Mouse (Mus musculus) erythroblast, embryonic 14.5 days (primary cell): ENCODE results near the gene Efna5. TPM values are rescaled to one million over a fixed set of nuclear protein-coding genes. Genes with fewer than 3 reads are reported as not detected.

Experiments
- H3K27me3 ChIP-seq: 2 replicates; pipeline ENCODE4 v1.6.1; 2012; ENCODE audit warnings: inconsistent platforms; ENCODE audit not compliant: control insufficient read depth
- H3K36me3 ChIP-seq: 2 replicates; pipeline ENCODE4 v1.6.1; 2012; ENCODE audit warnings: mild to moderate bottlenecking, inconsistent platforms; ENCODE audit not compliant: control insufficient read depth
- H3K4me1 ChIP-seq: 2 replicates; pipeline ENCODE4 v1.6.1; 2012; ENCODE audit warnings: inconsistent platforms; ENCODE audit not compliant: control insufficient read depth
- H3K4me3 ChIP-seq: replicated peaks from 2 replicates; pipeline ENCODE3; 2012; ENCODE audit warnings: moderate library complexity, mild to moderate bottlenecking, inconsistent platforms
- H3K9me3 ChIP-seq: 2 replicates; pipeline ENCODE4 v1.6.1; 2012; ENCODE audit warnings: low read length, inconsistent platforms, mixed read lengths; ENCODE audit not compliant: control insufficient read depth
- GATA1 ChIP-seq: IDR thresholded peaks from 2 replicates; pipeline ENCODE4 v1.6.1; 2012; ENCODE audit warnings: low read length, inconsistent platforms, mixed read lengths
- TAL1 ChIP-seq: IDR thresholded peaks from 3 replicates; pipeline ENCODE4 v1.6.1; 2012; ENCODE audit warnings: low read length, inconsistent platforms, mixed read lengths
- polyA plus RNA-seq: library from polyadenylated mRNA; stranded (reverse); fragments of >175 nt; gene quantifications from 2 replicates; pipeline ENCODE4 v1.2.3, GENCODE M21; 2012

Efna5 gene
- polyA plus RNA-seq, 1 experiment, result not detected

GRCm38 (mm10) chr17:62687369-62687768, 193.7 kb downstream of the Efna5 start:
- TF ChIP-seq TAL1 (no peak), GATA1 (no peak)
- no peak overlapping the region for H3K4me3 ChIP-seq

GRCm38 (mm10) chr17:62685181-62685580, 195.9 kb downstream of the Efna5 start:
- H3K9me3 ChIP-seq, result no peaks in the 10 kb centered on the region
- TF ChIP-seq GATA1 (no peak), TAL1 (no peak)
- no peaks in the 10 kb centered on the region for H3K27me3 ChIP-seq
- H3K4me3 ChIP-seq, result no peak overlapping the region
- no peaks in the 10 kb centered on the region for H3K4me1 ChIP-seq
- H3K36me3 ChIP-seq, result no peaks in the 10 kb centered on the region

More at GRCm38 (mm10) chr17:62687369-62687768, 193.7 kb downstream of the Efna5 start:
- no peaks in the 10 kb centered on the region for H3K4me1 ChIP-seq
- no peaks in the 10 kb centered on the region for H3K36me3 ChIP-seq
- no peaks in the 10 kb centered on the region for H3K9me3 ChIP-seq
- no peaks in the 10 kb centered on the region for H3K27me3 ChIP-seq

- H3K27me3 ChIP-seq, result no peaks in the 10 kb centered on the region
- no peak overlapping the region for H3K4me3 ChIP-seq
- H3K9me3 ChIP-seq, result no peaks in the 10 kb centered on the region
- H3K36me3 ChIP-seq, result no peaks in the 10 kb centered on the region
- H3K4me1 ChIP-seq, result no peaks in the 10 kb centered on the region
- TF ChIP-seq TAL1, result no peak
- no peak for TF ChIP-seq GATA1
Observed at GRCm38 (mm10) chr17:62683142-62683541, 198.0 kb downstream of the Efna5 start.

- TF ChIP-seq GATA1 (no peak), TAL1 (no peak)
- no peaks in the 10 kb centered on the region for H3K4me1 ChIP-seq
Observed at GRCm38 (mm10) chr17:62681726-62682125, 199.4 kb downstream of the Efna5 start.

DNA sequence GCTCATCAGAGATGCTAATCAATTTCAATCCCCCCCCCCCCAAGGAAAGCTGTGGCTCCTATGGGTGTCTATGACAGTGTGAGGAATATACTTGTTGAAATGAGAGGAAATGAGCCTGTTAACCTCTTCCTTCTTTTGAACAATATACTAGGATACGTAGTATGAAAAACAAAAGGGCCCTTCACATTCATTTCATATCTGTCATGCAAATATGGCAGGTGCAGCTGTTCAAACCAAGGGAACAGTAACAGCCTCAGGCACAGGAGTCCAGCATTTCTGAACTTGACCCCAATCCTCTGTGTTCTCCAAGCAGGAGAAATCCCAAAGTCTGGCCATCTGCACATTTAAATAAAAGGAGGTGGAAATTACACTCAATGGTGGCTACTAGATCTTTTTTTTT, 200.4 kb downstream of the Efna5 start:
- Histone ChIP-seq H3K4me3 (no peak overlapping the region), H3K36me3 (no peaks in the 10 kb centered on the region), H3K27me3 (no peaks in the 10 kb centered on the region), H3K4me1 (no peaks in the 10 kb centered on the region), H3K9me3 (no peaks in the 10 kb centered on the region)
- no peak for TF ChIP-seq TAL1
- TF ChIP-seq GATA1, result no peak

More at GRCm38 (mm10) chr17:62681726-62682125, 199.4 kb downstream of the Efna5 start:
- Histone ChIP-seq H3K27me3 (no peaks in the 10 kb centered on the region), H3K9me3 (no peaks in the 10 kb centered on the region), H3K4me3 (no peak overlapping the region), H3K36me3 (no peaks in the 10 kb centered on the region)

- H3K9me3 ChIP-seq, result no peaks in the 10 kb centered on the region
- H3K4me1 ChIP-seq, result no peaks in the 10 kb centered on the region
- H3K36me3 ChIP-seq, result no peaks in the 10 kb centered on the region
- no peaks in the 10 kb centered on the region for H3K27me3 ChIP-seq
- no peak for TF ChIP-seq GATA1
- no peak for TF ChIP-seq TAL1
- H3K4me3 ChIP-seq, result no peak overlapping the region
Observed at GRCm38 (mm10) chr17:62676832-62677231, 204.3 kb downstream of the Efna5 start.

DNA sequence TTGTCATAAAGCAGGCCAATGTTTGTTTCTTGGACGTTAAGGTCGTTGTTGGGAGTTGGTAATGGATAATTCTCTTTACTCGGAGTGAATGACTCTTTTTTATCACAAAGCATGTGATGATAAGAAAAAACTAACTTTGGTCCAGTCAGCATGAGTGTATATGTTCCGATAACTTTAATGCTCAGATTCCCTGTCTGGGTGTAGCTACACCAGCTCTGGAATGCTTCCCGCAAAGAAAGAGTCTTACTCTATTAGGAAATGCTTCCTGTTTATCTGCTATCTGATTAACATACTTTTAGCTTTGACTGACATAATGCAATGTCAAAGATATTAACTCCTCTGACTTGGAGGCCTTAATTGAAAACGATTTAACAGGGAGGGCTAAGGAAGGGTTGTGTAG, 204.7 kb downstream of the Efna5 start:
- Histone ChIP-seq H3K4me1 (no peaks in the 10 kb centered on the region), H3K9me3 (no peaks in the 10 kb centered on the region), H3K4me3 (no peak overlapping the region), H3K27me3 (no peaks in the 10 kb centered on the region), H3K36me3 (no peaks in the 10 kb centered on the region)
- TF ChIP-seq TAL1 (no peak), GATA1 (no peak)

GRCm38 (mm10) chr17:62675811-62676255, 205.3 kb downstream of the Efna5 start:
- Histone ChIP-seq H3K4me3 (no peak overlapping the region), H3K9me3 (no peaks in the 10 kb centered on the region), H3K36me3 (no peaks in the 10 kb centered on the region), H3K27me3 (no peaks in the 10 kb centered on the region), H3K4me1 (no peaks in the 10 kb centered on the region)
- TF ChIP-seq TAL1 (no peak), GATA1 (no peak)

DNA sequence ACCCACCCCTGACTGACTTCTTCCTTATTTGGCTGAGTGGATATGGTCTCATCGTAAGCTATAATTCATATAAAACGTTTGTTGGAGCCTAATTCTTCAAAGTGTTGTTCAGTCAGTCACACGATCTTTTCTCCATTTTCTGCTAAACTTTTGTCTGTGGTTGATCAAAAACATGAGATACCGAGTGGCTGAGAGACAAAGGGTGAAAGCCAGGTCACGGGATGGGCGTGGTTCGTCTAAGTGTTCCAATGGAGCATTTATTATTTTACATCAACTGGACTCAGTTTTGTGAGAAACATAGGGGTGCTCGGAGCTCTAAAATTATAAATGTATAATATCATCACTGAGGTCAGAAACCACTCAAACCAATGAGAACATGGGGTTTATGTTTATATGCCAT, 209.0 kb downstream of the Efna5 start:
- Histone ChIP-seq H3K9me3 (no peaks in the 10 kb centered on the region), H3K4me1 (no peaks in the 10 kb centered on the region), H3K36me3 (no peaks in the 10 kb centered on the region), H3K4me3 (no peak overlapping the region), H3K27me3 (no peaks in the 10 kb centered on the region)
- no peak for TF ChIP-seq TAL1

DNA sequence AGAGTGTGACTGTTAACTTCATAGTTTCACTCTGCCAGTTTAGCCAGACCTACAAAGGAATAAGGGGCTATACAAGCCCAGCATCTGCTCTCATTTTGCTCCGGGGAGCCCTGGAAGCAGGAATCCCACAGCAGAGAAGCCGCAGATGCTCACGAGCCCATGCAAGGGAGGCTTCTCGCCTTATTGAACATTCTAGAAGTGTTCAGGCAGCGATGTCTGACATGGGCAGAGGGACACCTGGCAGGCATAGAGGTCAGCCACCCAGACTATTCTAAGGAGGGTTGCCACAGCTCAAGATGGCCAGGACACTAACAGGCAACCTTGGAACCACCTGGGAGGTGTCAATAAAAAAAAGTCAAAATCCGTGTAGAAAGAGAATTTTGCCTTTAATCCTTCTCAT, 214.4 kb downstream of the Efna5 start:
- no peaks in the 10 kb centered on the region for H3K4me1 ChIP-seq
- H3K36me3 ChIP-seq, result no peaks in the 10 kb centered on the region
- no peaks in the 10 kb centered on the region for H3K9me3 ChIP-seq
- no peak for TF ChIP-seq GATA1
- no peak overlapping the region for H3K4me3 ChIP-seq
- H3K27me3 ChIP-seq, result no peaks in the 10 kb centered on the region
